Mouse (Mus musculus) lung, embryonic 15.5 days (tissue): Measurements from ENCODE around the gene Atxn7l2. TPM values are rescaled to one million over a fixed set of nuclear protein-coding genes. Genes with fewer than 3 reads are reported as not detected.
"Not testable (repeated sequence)": the region's sequence is repeated elsewhere in the genome, so short reads cannot be mapped to it uniquely, and the experiment has no call there.

Experiments
- ATAC-seq: fragments of 200-750 bp; cut with Nextera tagmentation; 2 replicates; pipeline ENCODE4 v1.8.0; 2017; ENCODE audit warnings: moderate number of reproducible peaks, borderline replicate concordance; ENCODE audit not compliant: low FRiP score, low TSS enrichment; ENCODE audit errors: extremely low read depth
- H3K27ac ChIP-seq: fragments of 300-500 bp; sonication (generic); 2 replicates; pipeline ENCODE4 v1.5.1; 2015; ENCODE audit warnings: moderate library complexity, mild to moderate bottlenecking, inconsistent platforms
- H3K27me3 ChIP-seq: fragments of 300-500 bp; sonication (generic); 2 replicates; pipeline ENCODE4 v1.6.1; 2015; ENCODE audit warnings: inconsistent platforms
- H3K36me3 ChIP-seq: fragments of 300-500 bp; sonication (generic); 2 replicates; pipeline ENCODE4 v1.6.1; 2015; ENCODE audit warnings: inconsistent platforms
- H3K4me1 ChIP-seq: fragments of 300-500 bp; sonication (generic); 2 replicates; pipeline ENCODE4 v1.6.1; 2015; ENCODE audit warnings: inconsistent platforms
- H3K4me2 ChIP-seq: fragments of 300-500 bp; sonication (generic); 2 replicates; pipeline ENCODE4 v1.6.1; 2015; ENCODE audit warnings: inconsistent platforms, mild to moderate bottlenecking, moderate library complexity
- H3K4me3 ChIP-seq: fragments of 300-500 bp; sonication (generic); 2 replicates; pipeline ENCODE4 v1.5.1; 2015; ENCODE audit warnings: mild to moderate bottlenecking, inconsistent platforms
- H3K9ac ChIP-seq: fragments of 300-500 bp; sonication (generic); 2 replicates; pipeline ENCODE4 v1.6.1; 2015; ENCODE audit warnings: inconsistent platforms
- H3K9me3 ChIP-seq: fragments of 300-500 bp; sonication (generic); 2 replicates; pipeline ENCODE4 v1.6.1; 2016; ENCODE audit warnings: inconsistent platforms
- whole genome bisulfite sequencing: fragments of 180-500 bp; shearing (Covaris S2); methylation state at CpG from one replicate; pipeline ENCODE4 v1.1.7; 2015; 5-methylcytosine and 5-hydroxymethylcytosine counted together
- polyA plus RNA-seq: library from polyadenylated mRNA; unstranded; fragments of >200 nt; fragmentation: Nextera tagmentation; extraction: Ambion mirVana; gene quantifications from 2 replicates; pipeline ENCODE4 v1.2.1, GENCODE M21; 2015

Gene Atxn7l2
- polyA plus RNA-seq: 14.5 TPM in 2 replicates

- Histone ChIP-seq H3K9ac (peak within 1 kb of the TSS; percentile 59), H3K4me3 (peak within 1 kb of the TSS; percentile 56), H3K9me3 (no peaks in the 10 kb centered on the region), H3K36me3 (peaks cover 7% of the 10 kb centered on the region; the same call in 1 of the 2 replicates), H3K27ac (peak within 1 kb of the TSS; percentile 88), H3K27me3 (no peaks in the 10 kb centered on the region), H3K4me1 (peaks cover 34% of the 10 kb centered on the region), H3K4me2 (peak within 1 kb of the TSS; percentile 84)
- peak; percentile 72 for ATAC-seq
- 0% methylated on average over 14 of the region's 14 CpGs for WGBS
Observed at GRCm38 (mm10) chr3:108210771-108211139, at the start of gene Atxn7l2. Gene Atxn7l2, minus strand, starts transcription at chr3:108210934.

DNA sequence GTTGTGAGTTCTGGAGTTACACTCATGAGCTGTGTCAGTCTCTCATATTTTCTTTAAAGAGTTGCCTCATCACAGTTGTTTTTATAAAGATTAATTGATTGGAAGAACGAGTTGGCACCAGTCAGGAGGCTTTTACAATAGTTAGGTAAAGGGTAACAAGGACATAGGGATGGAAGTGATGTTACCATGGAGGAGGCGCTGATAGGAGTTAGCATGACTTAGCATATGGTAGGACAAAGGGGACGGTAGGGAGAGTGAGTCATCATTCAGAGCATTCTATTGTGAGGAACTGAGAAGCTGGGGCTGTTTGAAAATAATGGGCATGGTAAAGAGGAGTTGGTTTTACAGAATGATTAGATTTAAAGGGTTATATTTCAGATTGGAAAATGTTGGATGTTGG, 48.6 kb upstream of the Atxn7l2 start:
- 77% methylated on average over 3 of the region's 3 CpGs for WGBS
- ATAC-seq: no peak
- Histone ChIP-seq H3K4me2 (0 out of 2 replicates have a peak overlapping the region, but pooled peaks have one; percentile 78), H3K9ac (no peak overlapping the region), H3K27me3 (no peaks in the 10 kb centered on the region), H3K9me3 (no peaks in the 10 kb centered on the region), H3K27ac (no peak overlapping the region), H3K4me1 (peaks cover 13% of the 10 kb centered on the region), H3K4me3 (no peak overlapping the region), H3K36me3 (peaks cover 16% of the 10 kb centered on the region)

GRCm38 (mm10) chr3:108257831-108258500, 47.2 kb upstream of the Atxn7l2 start:
- H3K36me3 ChIP-seq: peaks cover 9% of the 10 kb centered on the region
- ATAC-seq: no peak
- H3K9me3 ChIP-seq: no peaks in the 10 kb centered on the region
- peak overlapping the region; percentile 87 for H3K9ac ChIP-seq
- 59% methylated on average over 3 of the region's 3 CpGs for WGBS
- H3K27me3 ChIP-seq: no peaks in the 10 kb centered on the region
- peaks cover 13% of the 10 kb centered on the region for H3K4me1 ChIP-seq
- peak overlapping the region; percentile 88 for H3K4me3 ChIP-seq
- peak overlapping the region; percentile 78 for H3K4me2 ChIP-seq
- 0 out of 2 replicates have a peak overlapping the region, but pooled peaks have one; percentile 31 for H3K27ac ChIP-seq

DNA sequence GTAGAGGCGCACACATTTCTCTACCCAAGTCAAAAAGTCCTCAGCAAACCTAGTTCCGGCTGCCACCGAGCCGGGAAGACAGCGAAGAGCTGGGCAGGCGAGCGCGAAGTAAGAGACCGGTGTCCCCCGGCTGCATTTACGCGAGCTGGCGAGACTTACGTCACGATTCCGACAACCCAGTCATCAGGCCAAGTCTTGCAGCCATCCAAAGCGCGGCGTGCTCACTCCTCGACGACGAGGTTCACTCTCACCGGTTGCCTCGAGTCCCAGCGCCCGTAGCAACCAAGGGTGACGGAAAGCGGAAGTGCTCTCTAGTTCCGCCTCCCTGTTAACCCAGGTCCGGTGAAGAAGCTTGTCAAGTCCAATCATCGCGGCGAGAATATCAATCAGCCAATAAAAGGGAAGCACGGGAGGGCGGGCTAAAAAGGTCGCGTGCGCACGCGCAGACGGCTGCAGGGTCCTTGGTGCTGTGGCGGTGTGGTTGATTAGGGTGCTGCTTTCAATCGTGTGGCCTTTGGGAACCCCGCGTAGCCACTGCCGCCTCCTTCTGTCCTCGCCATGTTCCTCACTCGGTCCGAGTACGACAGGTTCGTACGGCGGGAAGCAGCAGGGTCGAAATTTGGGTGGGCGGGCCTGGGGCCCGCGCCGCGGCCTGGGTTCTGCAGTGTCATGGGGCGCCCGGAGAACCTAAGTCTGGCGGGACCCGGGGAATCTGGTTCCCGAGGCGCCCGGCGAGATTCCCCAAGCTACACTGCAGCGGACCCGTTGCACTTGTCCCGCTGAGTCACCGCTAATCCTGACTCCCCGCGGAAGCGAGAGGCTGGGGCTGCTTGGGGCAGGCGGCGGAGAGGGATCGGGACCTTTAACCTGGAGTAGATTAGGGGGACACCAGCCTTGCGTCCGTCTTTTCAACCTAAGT, 46.2 kb upstream of the Atxn7l2 start, which contains the start of gene Psma5:
Gene Psma5 (plus strand): TSS at position 208 of the 919 bp plus-strand sequence.
- peak; percentile 100 for ATAC-seq
- H3K4me2 ChIP-seq: peak within 1 kb of the TSS; percentile 78
- no peaks in the 10 kb centered on the region for H3K9me3 ChIP-seq
- H3K9ac ChIP-seq: peak within 1 kb of the TSS; percentile 87
- peaks cover 2% of the 10 kb centered on the region for H3K36me3 ChIP-seq
- H3K4me3 ChIP-seq: peak within 1 kb of the TSS; percentile 88
- peaks cover 13% of the 10 kb centered on the region for H3K4me1 ChIP-seq
- H3K27ac ChIP-seq: peak within 1 kb of the TSS; percentile 60
- under 1% methylated on average over 78 of the region's 79 CpGs for WGBS
- no peaks in the 10 kb centered on the region for H3K27me3 ChIP-seq

GRCm38 (mm10) chr3:108246857-108247256, 36.1 kb upstream of the Atxn7l2 start:
- Histone ChIP-seq H3K27ac (no peak overlapping the region), H3K9me3 (no peaks in the 10 kb centered on the region), H3K9ac (no peak overlapping the region), H3K4me2 (no peak overlapping the region), H3K36me3 (no peaks in the 10 kb centered on the region), H3K4me3 (no peak overlapping the region), H3K27me3 (no peaks in the 10 kb centered on the region), H3K4me1 (no peaks in the 10 kb centered on the region)
- no peak for ATAC-seq
- 86% methylated on average over 2 of the region's 2 CpGs for WGBS

DNA sequence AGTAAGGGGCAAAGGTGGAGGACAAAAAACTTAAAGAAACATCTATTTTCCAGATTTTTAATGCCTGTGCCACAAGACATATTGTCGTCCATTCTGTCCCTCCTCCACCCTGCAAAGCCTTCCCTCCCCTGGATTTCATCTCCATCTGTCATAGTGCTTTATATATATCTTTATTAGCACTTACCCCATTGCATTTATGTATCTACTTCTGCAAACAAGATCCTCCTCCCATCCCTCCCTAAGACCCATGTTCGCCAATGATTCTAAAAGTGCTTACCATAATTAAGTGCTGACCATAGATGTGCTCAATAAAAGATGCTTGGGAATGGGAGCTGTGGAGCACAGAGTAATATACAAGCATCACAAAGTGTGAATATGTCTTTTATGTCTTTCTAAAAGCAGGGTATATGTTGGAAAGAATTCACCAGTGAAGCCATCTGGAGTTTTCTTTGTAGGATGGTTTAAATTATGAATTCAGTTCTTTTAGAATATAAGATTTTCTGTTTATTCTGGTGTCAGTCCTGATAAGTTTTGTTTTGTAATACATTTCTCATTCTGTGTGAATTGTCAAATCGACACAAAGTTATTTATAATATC, 30.6 kb upstream of the Atxn7l2 start:
- Histone ChIP-seq H3K4me3 (no peak overlapping the region), H3K4me2 (no peak overlapping the region), H3K36me3 (no peaks in the 10 kb centered on the region), H3K4me1 (no peaks in the 10 kb centered on the region), H3K27me3 (no peaks in the 10 kb centered on the region), H3K9ac (no peak overlapping the region), H3K27ac (no peak overlapping the region), H3K9me3 (no peaks in the 10 kb centered on the region)
- no peak for ATAC-seq
- WGBS: 81% methylated on average over 3 of the region's 3 CpGs

DNA sequence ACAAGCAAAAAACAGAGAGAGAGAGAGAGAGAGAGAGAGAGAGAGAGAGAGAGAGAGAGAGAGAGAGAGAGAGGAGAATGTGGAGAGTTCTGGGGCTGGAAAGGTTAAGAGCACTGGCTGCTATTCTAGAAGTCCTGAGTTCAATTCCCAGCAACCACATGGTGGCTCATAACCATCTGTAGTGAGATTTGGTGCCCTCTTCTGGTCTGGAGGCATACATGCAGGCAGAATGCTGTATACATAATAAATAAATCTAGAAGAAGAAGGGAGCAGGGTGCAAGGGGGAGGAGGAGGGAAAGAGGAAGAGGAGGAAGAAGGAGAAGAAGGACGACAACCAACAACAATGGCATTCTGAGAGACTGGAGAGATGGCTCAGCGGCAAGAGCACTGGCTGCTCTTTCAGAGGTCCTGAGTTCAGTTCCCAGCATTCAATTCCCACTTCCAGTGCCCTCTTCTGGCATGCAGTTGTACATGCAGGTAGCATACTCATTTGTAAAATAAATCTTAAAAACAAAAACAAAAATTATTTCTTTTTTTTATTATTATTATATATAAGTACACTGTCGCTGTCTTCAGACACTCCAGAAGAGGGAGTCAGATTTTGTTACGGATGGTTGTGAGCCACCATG, 26.9 kb upstream of the Atxn7l2 start:
- not testable (repeated sequence) for H3K4me3 ChIP-seq, H3K4me2 ChIP-seq, ATAC-seq, H3K36me3 ChIP-seq, H3K27me3 ChIP-seq, H3K27ac ChIP-seq, H3K4me1 ChIP-seq, H3K9me3 ChIP-seq, H3K9ac ChIP-seq
- WGBS: 80% methylated on average over 4 of the region's 4 CpGs

DNA sequence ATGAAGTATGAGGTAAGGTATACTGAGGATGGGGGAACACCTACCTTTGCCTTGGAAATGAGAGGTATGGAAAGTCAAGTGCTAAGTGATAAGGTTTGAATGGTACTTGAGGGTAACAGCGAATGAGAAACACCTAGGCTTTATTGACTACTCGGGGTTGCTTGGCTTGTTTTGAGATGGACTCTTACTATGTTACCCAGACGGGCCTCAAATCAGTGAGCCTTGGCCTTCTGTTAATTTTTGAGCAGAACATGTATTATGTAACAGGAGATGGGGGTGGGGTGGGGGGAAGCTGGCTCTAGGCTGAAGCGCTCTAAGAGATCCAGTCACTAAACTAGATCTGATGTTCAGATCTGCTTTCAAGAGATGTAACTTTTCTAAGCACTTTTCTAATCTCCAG, 20.9 kb upstream of the Atxn7l2 start:
- peaks cover 14% of the 10 kb centered on the region for H3K27me3 ChIP-seq
- no peaks in the 10 kb centered on the region for H3K9me3 ChIP-seq
- ATAC-seq: no peak
- H3K27ac ChIP-seq: no peak overlapping the region
- WGBS: 57% methylated on average over 4 of the region's 4 CpGs
- H3K9ac ChIP-seq: no peak overlapping the region
- no peak overlapping the region for H3K4me3 ChIP-seq
- no peak overlapping the region for H3K4me2 ChIP-seq
- no peaks in the 10 kb centered on the region for H3K36me3 ChIP-seq
- H3K4me1 ChIP-seq: peaks cover 7% of the 10 kb centered on the region

- Histone ChIP-seq H3K4me3 (peak overlapping the region; percentile 44; the same call in 1 of the 2 replicates), H3K36me3 (no peaks in the 10 kb centered on the region), H3K4me1 (peaks cover 17% of the 10 kb centered on the region), H3K27ac (no peak overlapping the region), H3K9ac (no peak overlapping the region), H3K27me3 (peaks cover 46% of the 10 kb centered on the region), H3K9me3 (no peaks in the 10 kb centered on the region), H3K4me2 (peak overlapping the region; percentile 81; the same call in 1 of the 2 replicates)
- ATAC-seq: no peak
- WGBS: 84% methylated on average over 2 of the region's 2 CpGs
Observed at GRCm38 (mm10) chr3:108227521-108227920, 16.8 kb upstream of the Atxn7l2 start.

GRCm38 (mm10) chr3:108226558-108227350, 16.0 kb upstream of the Atxn7l2 start, which contains the start of gene Sypl2:
Gene Sypl2, minus strand, starts transcription at chr3:108226648.
- Histone ChIP-seq H3K36me3 (no peaks in the 10 kb centered on the region), H3K27me3 (peaks cover 46% of the 10 kb centered on the region), H3K9me3 (no peaks in the 10 kb centered on the region), H3K4me2 (peak within 1 kb of the TSS; percentile 81), H3K4me3 (peak within 1 kb of the TSS; percentile 44), H3K4me1 (peaks cover 17% of the 10 kb centered on the region), H3K9ac (peak within 1 kb of the TSS; percentile 29), H3K27ac (no peak within 1 kb of the TSS)
- WGBS: 4% methylated on average over 44 of the region's 44 CpGs
- ATAC-seq: no peak
